Comparison of ENCODE assay signal across 28 mouse cellular contexts in genomic region chr16:20470981-20471380, GRCm38 (mm10).
"Had no signal": no experiment of that assay in that cellular context is flagged by ENCODE, and none has a peak within 500 bp of the region (broad histone marks: within the 10 kb centered on the region; RNA-seq: fewer than 3 reads in every experiment).

No protein-coding gene starts in this region.

- H3K27me3 ChIP-seq: limb, embryonic 12.5 days; limb, embryonic 13.5 days; limb, embryonic 15.5 days; liver, embryonic 12.5 days; liver, embryonic 13.5 days; liver, embryonic 15.5 days; lung, embryonic 15.5 days; midbrain, embryonic 12.5 days; midbrain, embryonic 13.5 days; midbrain, embryonic 15.5 days; neural tube, embryonic 12.5 days had no signal

- H3K9ac ChIP-seq: limb, embryonic 12.5 days; limb, embryonic 13.5 days; limb, embryonic 15.5 days; liver, embryonic 12.5 days; liver, embryonic 13.5 days; liver, embryonic 14.5 days; liver, embryonic 15.5 days; liver, postnatal 0 days; lung, embryonic 14.5 days; lung, embryonic 15.5 days; midbrain, embryonic 12.5 days; midbrain, embryonic 13.5 days; midbrain, embryonic 15.5 days; neural tube, embryonic 12.5 days had no signal

- H3K27ac ChIP-seq: limb, embryonic 10.5 days; limb, embryonic 12.5 days; limb, embryonic 13.5 days; limb, embryonic 15.5 days; liver, embryonic 12.5 days; liver, embryonic 13.5 days; liver, embryonic 14.5 days; liver, embryonic 15.5 days; lung, embryonic 15.5 days; macrophage; midbrain, embryonic 10.5 days; midbrain, embryonic 12.5 days; midbrain, embryonic 13.5 days; midbrain, embryonic 15.5 days; neural tube, embryonic 12.5 days had no signal

- H3K4me3 ChIP-seq: limb, embryonic 10.5 days; limb, embryonic 12.5 days; limb, embryonic 13.5 days; limb, embryonic 15.5 days; liver, embryonic 12.5 days; liver, embryonic 13.5 days; liver, embryonic 15.5 days; lung, embryonic 15.5 days; megakaryocyte, embryonic 14.5 days; midbrain, embryonic 10.5 days; midbrain, embryonic 12.5 days; midbrain, embryonic 13.5 days; midbrain, embryonic 15.5 days; myocyte; neural tube, embryonic 12.5 days had no signal

- H3K36me3 ChIP-seq: limb, embryonic 10.5 days; limb, embryonic 12.5 days; limb, embryonic 13.5 days; limb, embryonic 15.5 days; liver, embryonic 12.5 days; liver, embryonic 13.5 days; liver, embryonic 15.5 days; lung, embryonic 15.5 days; midbrain, embryonic 10.5 days; midbrain, embryonic 12.5 days; midbrain, embryonic 13.5 days; midbrain, embryonic 15.5 days; neural tube, embryonic 12.5 days had no signal

- H3K4me1 ChIP-seq: limb, embryonic 10.5 days; limb, embryonic 12.5 days; limb, embryonic 13.5 days; limb, embryonic 15.5 days; liver, embryonic 12.5 days; liver, embryonic 13.5 days; liver, embryonic 15.5 days; midbrain, embryonic 10.5 days; midbrain, embryonic 12.5 days; midbrain, embryonic 13.5 days; midbrain, embryonic 15.5 days; neural tube, embryonic 12.5 days had no signal

- DNase-seq: left cerebral cortex, postnatal 4 days; liver; liver, embryonic 13.5 days; liver, postnatal 0 days; lung, adult 18-20 months; lung, adult 2 months; lung, embryonic 14.5 days; lung, postnatal 10 days; lung, postnatal 14 days; lung, postnatal 36 days; lung, postnatal 4 days; midbrain, embryonic 14.5 days had no signal
